Mouse (Mus musculus) layer of hippocampus, adult 2 months (tissue): ENCODE measurements at regions not wholly inside any gene's neighbourhood (a gene's known extent, or its start where the extent isn't known, plus 50 kb on each side); places are given as distances from the start of the nearest gene placed in this dataset.

Experiments used
- DNase-seq, 2 experiments: peaks; one replicate each; pipeline ENCODE4 v3.0.0; 2022; ENCODE audit warnings: low spot score in 2 of 2
- H3K27ac ChIP-seq: fragments of 200-600 bp; 2 replicates; pipeline ENCODE4 v1.8.1; 2022
- H3K4me3 ChIP-seq: fragments of 200-600 bp; 2 replicates; pipeline ENCODE4 v1.8.1; 2022; ENCODE audit warnings: mild to moderate bottlenecking
- CTCF ChIP-seq: fragments of 200-600 bp; conservative IDR thresholded peaks from 2 replicates; pipeline ENCODE4 v1.8.1; 2022; ENCODE audit warnings: antibody characterized with exemption, mild to moderate bottlenecking, moderate library complexity

- DNase-seq = peak in 1 of 2 experiments; percentile 2
- H3K27ac ChIP-seq = no peak overlapping the region
- no peak overlapping the region for H3K4me3 ChIP-seq
- TF ChIP-seq CTCF = no peak
These were observed 87.7 kb upstream of the Gm11114 start for GRCm38 (mm10) chr9:85224870-85225269.
